Mouse (Mus musculus): ENCODE measurements around the gene Susd4. TPM values are rescaled to one million over a fixed set of nuclear protein-coding genes. Genes with fewer than 3 reads are reported as not detected.

The Susd4 gene
- total RNA-seq, 2 experiments from 2014 or later = 0.22 to 0.43 TPM

DNA sequence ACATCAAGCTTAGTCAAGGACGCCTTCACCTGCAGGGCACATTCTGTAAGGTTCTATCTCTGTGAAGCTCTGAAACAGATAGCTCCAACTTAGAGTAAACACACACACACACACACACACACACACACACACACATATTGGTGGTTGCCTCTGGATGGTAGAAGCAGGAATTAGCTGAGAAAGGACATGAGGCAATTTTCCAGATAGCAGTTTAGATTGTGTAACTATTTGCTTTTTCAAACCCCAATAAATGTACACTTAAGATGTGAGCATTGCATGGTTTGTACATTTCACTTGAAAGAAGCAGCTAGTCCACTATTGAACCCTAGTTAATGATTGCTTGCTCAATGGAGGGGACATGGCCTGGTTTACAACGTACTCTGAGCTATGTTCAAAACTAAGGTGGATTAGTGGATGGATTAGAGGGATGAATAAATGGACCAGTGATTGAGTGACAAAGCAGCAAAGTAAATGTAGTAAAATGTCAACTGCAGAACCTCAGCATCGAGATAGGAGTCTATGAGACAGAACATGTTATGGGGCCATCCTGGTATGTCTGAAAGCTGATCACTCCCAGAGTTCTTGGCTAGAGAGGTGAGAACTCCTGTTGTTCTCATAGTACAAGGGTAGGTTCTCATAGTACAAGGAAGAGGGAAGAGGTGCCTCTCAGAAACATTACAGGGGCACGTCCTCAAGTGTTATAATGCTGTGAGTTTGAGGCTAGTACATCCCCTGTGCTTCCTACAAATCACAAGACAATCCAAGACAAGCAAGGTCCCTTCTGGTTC is 150.7 kb downstream of the Susd4 start:
- TF ChIP-seq CTCF (IDR thresholded peaks at IDR 0.05) = no peak
- no peak overlapping the region for H3K4me3 ChIP-seq
- no peak for DNase-seq
- H3K27ac ChIP-seq = no peak overlapping the region
- intact Hi-C loops (cut with DNase I) = no loop called here

DNA sequence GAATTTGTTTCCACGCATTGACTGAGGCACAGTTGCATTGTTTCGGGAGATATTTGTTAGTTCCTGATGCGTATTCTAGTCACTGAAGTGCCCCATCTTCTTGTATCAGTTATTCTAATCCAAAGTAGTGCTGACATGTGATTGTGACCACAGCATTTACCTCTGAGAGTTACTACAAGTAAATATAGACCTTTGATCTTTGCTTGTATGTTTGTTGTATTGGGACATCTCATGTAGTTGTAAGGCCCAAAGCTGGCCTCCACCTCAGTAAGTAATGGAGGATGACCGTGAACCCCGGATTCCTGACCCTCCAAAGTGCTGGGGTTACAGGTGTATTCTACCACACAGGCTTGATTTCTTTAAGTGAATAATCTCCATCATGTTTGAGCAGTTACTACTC is 152.5 kb downstream of the Susd4 start:
- intact Hi-C loops (cut with DNase I) = no loop called here

DNA sequence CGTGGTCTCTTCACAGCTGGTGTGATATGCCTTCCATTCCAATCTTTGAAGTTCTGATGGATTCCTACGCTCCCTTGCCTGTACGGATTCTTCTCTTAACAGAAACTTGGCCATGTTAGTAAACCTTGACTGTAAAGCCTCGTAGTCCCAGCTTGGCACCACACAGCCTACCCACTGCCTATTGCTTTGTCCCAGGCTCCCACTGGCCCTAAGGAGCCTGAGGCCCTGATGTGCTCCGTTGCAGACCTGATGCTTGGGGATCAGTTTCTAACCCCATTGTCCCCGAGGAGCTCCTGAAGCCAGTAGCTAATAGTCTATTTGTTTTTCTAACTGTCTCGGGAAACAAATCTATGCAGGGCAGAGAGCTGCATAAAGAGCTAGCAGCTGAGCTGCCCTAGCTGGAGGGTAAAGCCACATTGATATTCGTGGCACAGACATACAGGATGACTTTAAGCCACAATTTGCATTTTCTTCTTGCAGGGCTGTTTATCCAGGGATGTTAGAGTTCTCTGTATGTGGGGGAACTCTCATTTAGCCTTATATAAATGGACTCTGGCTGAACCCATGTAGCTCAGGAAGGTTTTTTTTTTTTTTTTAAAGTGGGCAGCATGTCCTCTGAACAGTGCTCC is 155.2 kb downstream of the Susd4 start:
- no peak for DNase-seq
- intact Hi-C loops (cut with DNase I) = no loop called here
- TF ChIP-seq CTCF (IDR thresholded peaks at IDR 0.05) = no peak
- Histone ChIP-seq H3K4me3 (no peak overlapping the region), H3K27ac (no peak overlapping the region)

More for the DNA sequence above, 152.5 kb downstream of the Susd4 start:
- TF ChIP-seq CTCF (IDR thresholded peaks at IDR 0.05) = no peak
- H3K27ac ChIP-seq = no peak overlapping the region
- DNase-seq = no peak
- H3K4me3 ChIP-seq = no peak overlapping the region

DNA sequence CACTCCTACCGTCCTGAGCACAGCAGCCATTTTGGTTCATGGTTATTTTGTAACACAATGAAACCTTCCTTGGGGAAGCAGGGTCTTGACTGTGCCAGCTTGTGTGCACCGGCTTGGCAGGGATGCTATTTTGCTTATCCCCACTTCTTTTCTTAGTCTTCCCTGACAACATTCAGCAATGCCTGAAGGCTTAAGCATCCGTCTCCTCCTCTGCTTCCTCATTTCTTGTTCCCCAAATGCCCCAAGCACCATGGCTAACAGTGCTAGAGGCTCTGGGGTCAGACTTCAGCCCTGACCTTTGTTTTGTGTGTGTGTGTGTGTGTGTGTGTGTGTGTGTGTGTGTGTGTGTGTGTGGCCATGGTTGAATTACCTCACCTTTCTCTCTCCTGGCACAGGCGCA is 159.2 kb downstream of the Susd4 start:
- Histone ChIP-seq H3K4me3 (no peak overlapping the region), H3K27ac (no peak overlapping the region)
- no peak for DNase-seq
- intact Hi-C loops (cut with DNase I) = no loop called here
- TF ChIP-seq CTCF (IDR thresholded peaks at IDR 0.05) = no peak

DNA sequence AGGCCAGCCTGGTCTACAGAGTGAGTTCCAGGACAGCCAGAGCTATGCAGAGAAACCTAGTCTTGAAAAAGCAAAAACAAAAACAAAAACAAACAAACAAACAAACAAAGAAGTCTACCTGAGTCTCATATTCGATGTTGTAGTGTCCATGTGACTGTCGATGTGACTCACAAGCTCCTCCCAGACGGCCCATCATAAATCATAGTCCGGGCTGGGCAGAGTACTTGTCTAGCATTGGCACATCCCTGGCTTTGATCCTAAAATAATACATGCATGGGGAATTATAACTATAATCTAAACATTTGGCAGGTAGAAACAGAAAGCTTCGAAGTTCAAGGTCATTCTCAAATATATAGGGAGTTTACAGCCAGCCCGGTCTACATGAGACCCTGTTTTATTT is 162.8 kb downstream of the Susd4 start:
- no peak overlapping the region for H3K27ac ChIP-seq
- no peak overlapping the region for H3K4me3 ChIP-seq
- TF ChIP-seq CTCF (IDR thresholded peaks at IDR 0.05) = no peak
- DNase-seq = no peak
- intact Hi-C loops (cut with DNase I) = no loop called here

DNA sequence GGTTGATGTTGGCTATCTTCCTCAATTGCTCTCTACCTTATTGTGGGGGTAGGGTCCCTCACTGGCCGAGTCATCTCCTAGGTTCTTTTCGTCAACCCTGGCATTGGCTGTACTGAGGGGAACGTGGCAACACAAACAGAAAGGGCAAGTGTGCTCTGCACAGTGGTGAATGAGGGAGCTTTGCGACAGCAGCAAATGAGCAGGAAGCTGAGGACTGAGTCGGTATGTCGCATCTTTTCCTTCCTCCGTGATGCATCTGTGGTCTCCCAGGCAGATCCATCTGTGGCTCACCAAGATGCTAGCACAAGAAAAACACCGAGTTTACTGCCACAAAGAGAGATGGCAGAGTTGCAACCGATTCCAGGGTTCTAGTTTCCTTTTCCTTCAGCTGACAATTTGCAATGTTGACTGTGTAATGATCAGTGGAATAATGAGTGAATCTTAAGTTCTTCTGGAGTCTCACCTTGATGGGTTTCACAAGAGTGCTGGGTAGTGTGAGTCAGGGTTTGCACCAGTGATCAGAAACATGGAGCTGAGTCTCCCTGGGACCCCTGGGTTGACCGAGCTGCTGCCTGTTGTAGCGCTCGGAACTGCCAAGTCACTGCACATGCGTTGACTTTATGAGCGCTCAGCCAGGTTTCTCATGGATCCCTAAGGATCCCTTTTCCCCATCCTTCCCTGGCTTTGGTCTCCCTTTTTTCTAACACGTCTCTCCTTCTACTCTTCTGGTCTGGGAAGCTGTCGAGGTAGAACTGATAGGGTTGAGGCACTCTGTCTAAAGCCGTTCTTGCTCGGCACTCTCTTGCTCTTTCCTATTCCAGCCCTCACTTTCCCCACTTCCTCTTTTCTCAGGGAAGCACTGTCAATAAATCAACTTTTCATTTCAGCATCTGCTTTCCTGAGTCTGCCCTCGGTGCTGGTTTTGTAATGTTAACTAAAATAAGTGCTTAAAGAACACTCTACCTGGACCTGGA is 164.5 kb downstream of the Susd4 start:
- no peak for DNase-seq
- Histone ChIP-seq H3K27ac (no peak overlapping the region), H3K4me3 (peak overlapping the region; percentile 23; the same call in 1 of the 2 replicates)
- TF ChIP-seq CTCF (IDR thresholded peaks at IDR 0.05) = no peak
- intact Hi-C loops (cut with DNase I) = no loop called here

DNA sequence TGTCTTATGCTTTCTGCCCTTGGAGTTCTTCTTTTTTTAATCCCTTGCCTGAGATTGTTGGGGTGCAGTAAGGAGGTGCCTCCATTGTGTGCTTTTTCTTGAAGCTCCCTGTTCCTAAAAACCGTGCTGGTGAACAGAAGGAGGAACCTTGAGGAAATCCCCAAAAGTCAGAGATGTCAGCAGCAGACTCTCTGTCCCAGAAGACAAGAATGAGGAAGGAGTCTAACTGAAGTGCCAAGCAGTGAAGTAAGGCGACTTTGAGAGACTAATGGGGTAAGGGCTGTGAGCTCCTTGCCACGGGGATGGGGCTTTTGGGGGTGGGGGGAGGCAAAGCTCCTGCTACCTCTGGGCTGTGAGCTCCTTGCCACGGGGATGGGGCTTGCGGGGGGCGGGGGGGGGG is 171.8 kb downstream of the Susd4 start:
- DNase-seq = no peak
- Histone ChIP-seq H3K27ac (no peak overlapping the region), H3K4me3 (no peak overlapping the region)
- no peak for TF ChIP-seq CTCF (IDR thresholded peaks at IDR 0.05)
- intact Hi-C loops (cut with DNase I) = no loop called here

DNA sequence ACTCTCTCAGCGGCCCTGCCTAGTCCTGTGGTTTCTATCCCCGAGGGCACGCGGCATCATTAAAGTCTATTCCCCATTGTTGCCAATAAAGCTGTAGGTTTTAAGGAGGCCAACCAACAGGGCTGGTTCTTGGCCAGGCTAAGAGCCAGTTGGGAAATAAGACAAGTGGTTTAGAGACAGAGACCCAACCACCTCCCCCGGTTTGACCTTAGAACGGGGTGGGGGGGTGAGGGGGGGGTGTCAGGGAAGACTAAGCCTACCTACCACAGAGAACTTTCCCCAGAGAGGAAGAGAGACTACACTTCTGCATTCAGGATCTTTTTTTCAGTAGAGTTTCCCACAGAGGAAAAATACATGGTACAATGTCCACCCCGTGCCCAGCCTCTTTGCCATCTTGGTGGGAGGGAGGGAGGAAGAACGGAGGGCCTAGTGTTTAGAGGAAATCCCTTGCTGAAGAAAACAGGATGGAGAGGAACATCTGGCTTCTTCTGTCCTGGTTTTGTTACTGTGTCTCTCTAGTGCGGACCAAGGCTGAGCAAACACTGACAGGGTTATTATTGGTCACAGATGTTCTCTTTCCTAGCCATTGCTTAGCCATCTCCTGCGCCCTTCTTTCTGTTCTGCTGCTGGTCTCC is 173.9 kb downstream of the Susd4 start:
- Histone ChIP-seq H3K4me3 (no peak overlapping the region), H3K27ac (no peak overlapping the region)
- TF ChIP-seq CTCF (IDR thresholded peaks at IDR 0.05) = no peak
- intact Hi-C loops (cut with DNase I) = no loop called here
- no peak for DNase-seq

DNA sequence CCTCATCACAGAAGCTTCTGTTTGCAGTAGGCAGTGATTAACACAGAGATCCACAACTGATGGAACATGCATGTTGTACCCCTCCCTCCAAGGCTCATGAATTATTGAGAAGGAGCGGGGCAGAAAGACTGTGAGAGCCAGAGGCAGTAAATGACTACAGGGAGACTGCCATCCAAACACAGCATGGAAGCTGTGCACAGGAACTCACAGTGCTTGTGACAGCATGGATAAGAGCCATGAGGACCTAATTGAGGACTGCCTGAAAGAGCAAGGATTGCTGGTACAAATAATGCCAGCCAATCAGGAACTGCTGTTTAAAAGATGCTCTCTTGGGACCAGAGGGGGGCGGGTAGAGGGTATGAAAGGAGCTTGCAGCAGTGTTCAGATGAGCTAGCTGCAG is 178.3 kb downstream of the Susd4 start:
- no peak for DNase-seq
- no peak overlapping the region for H3K4me3 ChIP-seq
- no peak for TF ChIP-seq CTCF (IDR thresholded peaks at IDR 0.05)
- intact Hi-C loops (cut with DNase I) = no loop called here
- no peak overlapping the region for H3K27ac ChIP-seq

DNA sequence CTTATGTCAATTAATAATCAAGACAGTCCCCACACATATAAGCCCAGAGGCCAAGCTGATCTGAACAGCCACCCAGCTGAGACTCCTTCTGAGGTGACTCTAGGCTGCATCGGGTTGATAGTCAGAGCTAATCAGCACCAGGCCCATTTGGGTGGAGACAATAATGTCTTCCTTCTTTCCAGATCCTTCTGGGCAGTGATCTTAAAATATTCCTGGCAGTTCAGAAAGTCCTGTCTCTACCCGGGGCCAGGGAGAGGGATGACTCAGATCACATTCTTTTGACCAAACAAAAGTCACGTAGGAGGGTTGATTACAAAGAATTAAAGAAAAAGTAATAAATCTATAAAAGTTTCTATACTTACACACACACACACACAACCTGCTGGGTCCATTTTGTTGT is 180.3 kb downstream of the Susd4 start:
- intact Hi-C loops (cut with DNase I) = no loop called here
- DNase-seq = no peak
- TF ChIP-seq CTCF (IDR thresholded peaks at IDR 0.05) = no peak
- Histone ChIP-seq H3K4me3 (no peak overlapping the region), H3K27ac (no peak overlapping the region)

DNA sequence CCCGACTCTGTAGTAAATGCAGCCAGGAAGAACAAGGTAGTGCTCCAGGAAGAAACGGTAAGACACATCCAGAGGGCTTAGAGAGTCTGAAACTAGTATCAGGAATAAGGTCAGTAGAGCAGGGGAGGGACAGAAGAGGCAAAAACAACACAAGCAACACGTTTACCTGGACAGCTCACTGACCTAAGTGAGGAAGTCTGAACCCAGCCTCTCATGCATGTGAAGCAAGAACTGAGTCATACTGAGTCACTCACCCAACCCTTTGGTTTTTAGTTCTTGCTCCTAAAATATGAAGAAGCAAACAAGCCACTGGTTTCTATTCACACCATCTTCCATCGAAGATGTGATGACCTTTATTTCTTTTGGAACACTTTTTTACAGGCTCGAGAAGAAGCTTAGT is 181.0 kb downstream of the Susd4 start:
- no peak for TF ChIP-seq CTCF (IDR thresholded peaks at IDR 0.05)
- intact Hi-C loops (cut with DNase I) = no loop called here
- DNase-seq = no peak
- H3K4me3 ChIP-seq = no peak overlapping the region
- H3K27ac ChIP-seq = no peak overlapping the region

DNA sequence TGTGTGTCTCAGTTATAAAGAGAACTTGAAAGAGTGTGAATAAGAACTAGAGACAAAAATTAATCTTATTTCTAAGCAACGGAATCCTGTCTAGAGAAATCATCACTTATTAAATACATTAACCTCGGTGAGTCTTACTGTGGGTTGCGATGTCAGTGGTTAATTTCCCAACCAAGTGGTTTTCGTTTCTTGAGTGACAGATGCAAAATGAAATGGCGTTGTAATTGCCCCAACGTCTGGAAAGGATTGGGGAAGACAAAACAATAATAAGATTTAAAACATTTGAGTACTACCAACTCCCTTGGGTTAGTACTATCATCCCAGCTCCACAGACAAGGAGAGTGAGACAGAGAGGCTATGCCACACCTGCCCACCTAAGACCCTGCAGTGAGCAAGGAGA is 181.9 kb downstream of the Susd4 start:
- intact Hi-C loops (cut with DNase I) = no loop called here
- TF ChIP-seq CTCF (IDR thresholded peaks at IDR 0.05) = no peak
- no peak for DNase-seq
- H3K4me3 ChIP-seq = no peak overlapping the region
- no peak overlapping the region for H3K27ac ChIP-seq

Other genes starting within 250 kb of the Susd4 start
- gene Capn2, start 246.3 kb upstream of the Susd4 start, total RNA-seq (2021) = 10 to 100 TPM; 46.7 to 55.3 TPM
- gene Capn8, start 198.9 kb upstream of the Susd4 start, total RNA-seq (2021) = not detected
- not detected for gene Ccdc185, start 14.7 kb upstream of the Susd4 start, total RNA-seq (2021)
- 1 to 10 TPM; 1.1 to 3.8 TPM for gene Tlr5, start 190.9 kb downstream of the Susd4 start, total RNA-seq (2021)

Data from gastrocnemius, adult 2 months (tissue).